Mouse (Mus musculus): ENCODE data around the gene Caln1. TPM values are rescaled to one million over a fixed set of nuclear protein-coding genes. Genes with fewer than 3 reads are reported as not detected.

Caln1 gene
- polyA plus RNA-seq, 1 experiment from 2014 or later = 0.08 TPM

DNA sequence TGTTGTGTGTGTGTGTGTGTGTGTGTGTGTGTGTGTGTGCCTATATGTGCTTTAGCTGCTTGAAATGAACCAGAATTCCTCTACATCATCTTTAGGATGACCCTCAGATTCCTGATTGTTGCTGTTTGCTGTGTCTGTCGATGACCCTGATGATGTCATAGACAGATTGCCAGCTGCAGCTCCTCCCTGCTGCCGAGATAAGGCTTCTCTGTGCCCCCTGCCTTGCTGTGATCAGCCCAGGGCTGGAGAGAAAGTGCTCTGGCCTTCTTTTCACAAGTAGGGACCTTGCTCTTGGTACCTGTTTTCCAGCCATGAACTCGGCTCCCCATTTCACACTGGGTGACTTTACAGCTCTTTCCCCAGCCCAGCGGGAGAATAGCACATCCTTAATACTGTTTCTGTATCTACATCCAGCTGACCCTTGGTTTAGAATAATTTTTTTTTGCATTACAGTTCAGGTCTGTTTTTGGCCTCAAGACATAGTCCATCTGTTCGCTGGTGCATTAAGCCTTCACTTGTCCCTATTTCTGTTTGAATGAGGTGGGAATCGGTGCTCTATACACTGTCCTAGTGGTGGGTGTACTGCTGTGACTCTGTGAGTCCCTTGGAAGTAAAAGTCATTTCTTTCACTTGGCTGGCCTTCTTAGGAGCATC lies 337.1 kb downstream of the Caln1 start:
- Histone ChIP-seq H3K9me3 (ENCODE audit: low read depth, low read length) (no peaks in the 10 kb centered on the region), H3K4me2 (no peak overlapping the region), H3K4me3 (ENCODE audit: low read depth, low read length) (no peak overlapping the region), H3K4me1 (ENCODE audit: insufficient read depth) (no peaks in the 10 kb centered on the region), H3K9ac (no peak overlapping the region), H3K27me3 (ENCODE audit: insufficient read depth, low read length) (no peaks in the 10 kb centered on the region), H3K27ac (ENCODE audit: low read depth) (no peak overlapping the region), H3K36me3 (ENCODE audit: insufficient read depth) (no peaks in the 10 kb centered on the region)
- TF ChIP-seq CTCF (IDR thresholded peaks at IDR 0.05; ENCODE audit: low read depth) = no peak
- DNase-seq = no peak
- WGBS = 53% methylated on average over 6 of the region's 6 CpGs
- ATAC-seq (ENCODE audit: insufficient read depth) = no peak

DNA sequence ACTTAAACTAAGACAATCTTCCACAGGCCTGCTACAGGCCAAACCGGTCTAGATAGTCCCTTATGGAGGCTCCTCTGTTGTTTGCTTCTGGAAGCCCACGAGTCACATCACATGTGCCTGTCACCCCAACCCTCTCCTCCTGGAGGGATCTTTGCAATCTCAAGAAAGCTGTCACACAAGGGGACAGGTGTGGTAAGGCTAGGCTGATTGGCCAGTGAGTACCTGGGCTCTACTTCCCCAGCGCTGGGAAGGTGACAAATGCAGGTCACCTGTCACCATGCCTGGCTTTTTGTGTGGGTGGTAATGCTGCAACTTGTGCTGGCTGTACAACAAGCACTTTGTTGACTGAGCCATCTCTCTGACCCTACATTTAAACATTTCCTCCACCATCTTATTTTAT lies 338.5 kb downstream of the Caln1 start:
- H3K4me3 ChIP-seq (ENCODE audit: low read depth, low read length) = no peak overlapping the region
- TF ChIP-seq CTCF (IDR thresholded peaks at IDR 0.05; ENCODE audit: low read depth) = no peak
- H3K4me2 ChIP-seq = no peak overlapping the region
- DNase-seq = no peak
- WGBS = 67% methylated on average over 3 of the region's 3 CpGs
- no peak for ATAC-seq (ENCODE audit: insufficient read depth)
- H3K27ac ChIP-seq (ENCODE audit: low read depth) = no peak overlapping the region
- no peaks in the 10 kb centered on the region for H3K4me1 ChIP-seq (ENCODE audit: insufficient read depth)
- H3K9ac ChIP-seq = no peak overlapping the region
- no peaks in the 10 kb centered on the region for H3K9me3 ChIP-seq (ENCODE audit: low read depth, low read length)
- H3K36me3 ChIP-seq (ENCODE audit: insufficient read depth) = no peaks in the 10 kb centered on the region
- no peaks in the 10 kb centered on the region for H3K27me3 ChIP-seq (ENCODE audit: insufficient read depth, low read length)

GRCm38 (mm10) chr5:130708616-130709015 lies 339.4 kb downstream of the Caln1 start:
- no peaks in the 10 kb centered on the region for H3K27me3 ChIP-seq (ENCODE audit: insufficient read depth, low read length)
- no peaks in the 10 kb centered on the region for H3K36me3 ChIP-seq (ENCODE audit: insufficient read depth)
- 66% methylated on average over 4 of the region's 4 CpGs for WGBS
- H3K4me2 ChIP-seq = no peak overlapping the region
- no peak overlapping the region for H3K4me3 ChIP-seq (ENCODE audit: low read depth, low read length)
- ATAC-seq (ENCODE audit: insufficient read depth) (no peak), DNase-seq (no peak)
- TF ChIP-seq CTCF (IDR thresholded peaks at IDR 0.05; ENCODE audit: low read depth) = no peak
- no peaks in the 10 kb centered on the region for H3K9me3 ChIP-seq (ENCODE audit: low read depth, low read length)
- no peaks in the 10 kb centered on the region for H3K4me1 ChIP-seq (ENCODE audit: insufficient read depth)
- H3K27ac ChIP-seq (ENCODE audit: low read depth) = no peak overlapping the region
- no peak overlapping the region for H3K9ac ChIP-seq

DNA sequence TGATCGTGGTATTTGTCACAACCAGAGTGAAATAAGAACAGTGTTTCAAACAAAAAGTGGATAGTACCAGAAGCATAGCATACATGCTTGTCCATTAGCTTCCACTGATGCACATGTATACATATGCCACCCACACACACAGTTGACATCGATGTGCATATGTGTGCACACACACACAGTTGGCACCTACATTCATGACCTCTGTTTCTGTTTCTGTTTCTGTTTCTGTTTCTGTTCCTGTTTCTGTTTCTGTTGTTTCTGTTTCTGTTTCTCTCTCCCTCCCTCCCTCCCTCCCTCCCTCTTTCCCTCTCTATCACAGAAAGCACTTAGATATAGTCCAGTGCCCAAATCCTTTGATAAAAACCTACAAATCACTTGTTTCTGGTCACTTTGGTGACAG lies 342.4 kb downstream of the Caln1 start:
- 83% methylated on average over 2 of the region's 2 CpGs for WGBS
- Histone ChIP-seq H3K4me1 (ENCODE audit: insufficient read depth) (no peaks in the 10 kb centered on the region), H3K36me3 (ENCODE audit: insufficient read depth) (no peaks in the 10 kb centered on the region), H3K4me3 (ENCODE audit: low read depth, low read length) (no peak overlapping the region), H3K9me3 (ENCODE audit: low read depth, low read length) (no peaks in the 10 kb centered on the region), H3K27me3 (ENCODE audit: insufficient read depth, low read length) (no peaks in the 10 kb centered on the region), H3K27ac (ENCODE audit: low read depth) (no peak overlapping the region), H3K9ac (no peak overlapping the region), H3K4me2 (no peak overlapping the region)
- DNase-seq (no peak), ATAC-seq (ENCODE audit: insufficient read depth) (no peak)
- no peak for TF ChIP-seq CTCF (IDR thresholded peaks at IDR 0.05; ENCODE audit: low read depth)

DNA sequence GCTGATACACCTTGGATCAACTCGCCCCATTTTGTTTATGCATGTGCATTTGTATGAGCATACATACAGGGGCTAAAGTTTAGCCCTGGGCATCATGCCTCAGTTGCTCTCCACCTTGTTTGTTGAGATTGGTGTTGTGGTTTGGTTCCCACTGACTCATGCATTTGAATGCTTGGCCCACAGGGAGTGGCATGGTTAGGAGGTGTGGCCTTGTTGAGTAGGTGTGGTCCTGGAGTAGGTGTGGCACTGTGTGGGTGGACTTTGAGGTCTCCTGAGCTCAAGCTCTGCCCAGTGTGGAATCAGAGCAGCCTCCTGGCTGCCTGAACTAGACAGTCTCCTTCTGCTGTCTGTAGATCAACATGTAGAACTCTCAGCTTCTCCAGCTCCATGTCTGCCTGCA lies 343.0 kb downstream of the Caln1 start:
- H3K36me3 ChIP-seq (ENCODE audit: insufficient read depth) = no peaks in the 10 kb centered on the region
- no peak overlapping the region for H3K9ac ChIP-seq
- no peak overlapping the region for H3K4me2 ChIP-seq
- H3K27ac ChIP-seq (ENCODE audit: low read depth) = no peak overlapping the region
- DNase-seq (no peak), ATAC-seq (ENCODE audit: insufficient read depth) (no peak)
- WGBS = 64% methylated on average over 1 of the region's 1 CpGs
- H3K27me3 ChIP-seq (ENCODE audit: insufficient read depth, low read length) = no peaks in the 10 kb centered on the region
- TF ChIP-seq CTCF (IDR thresholded peaks at IDR 0.05; ENCODE audit: low read depth) = no peak
- H3K4me1 ChIP-seq (ENCODE audit: insufficient read depth) = no peaks in the 10 kb centered on the region
- H3K9me3 ChIP-seq (ENCODE audit: low read depth, low read length) = no peaks in the 10 kb centered on the region
- H3K4me3 ChIP-seq (ENCODE audit: low read depth, low read length) = no peak overlapping the region

GRCm38 (mm10) chr5:130715181-130715580 lies 345.9 kb downstream of the Caln1 start:
- no peak for TF ChIP-seq CTCF (IDR thresholded peaks at IDR 0.05; ENCODE audit: low read depth)
- Histone ChIP-seq H3K4me1 (ENCODE audit: insufficient read depth) (no peaks in the 10 kb centered on the region), H3K27me3 (ENCODE audit: insufficient read depth, low read length) (no peaks in the 10 kb centered on the region), H3K4me2 (no peak overlapping the region), H3K36me3 (ENCODE audit: insufficient read depth) (no peaks in the 10 kb centered on the region), H3K4me3 (ENCODE audit: low read depth, low read length) (no peak overlapping the region), H3K27ac (ENCODE audit: low read depth) (no peak overlapping the region), H3K9ac (no peak overlapping the region), H3K9me3 (ENCODE audit: low read depth, low read length) (no peaks in the 10 kb centered on the region)
- WGBS = 75% methylated on average over 4 of the region's 4 CpGs
- no peak for DNase-seq
- ATAC-seq (ENCODE audit: insufficient read depth) = no peak

DNA sequence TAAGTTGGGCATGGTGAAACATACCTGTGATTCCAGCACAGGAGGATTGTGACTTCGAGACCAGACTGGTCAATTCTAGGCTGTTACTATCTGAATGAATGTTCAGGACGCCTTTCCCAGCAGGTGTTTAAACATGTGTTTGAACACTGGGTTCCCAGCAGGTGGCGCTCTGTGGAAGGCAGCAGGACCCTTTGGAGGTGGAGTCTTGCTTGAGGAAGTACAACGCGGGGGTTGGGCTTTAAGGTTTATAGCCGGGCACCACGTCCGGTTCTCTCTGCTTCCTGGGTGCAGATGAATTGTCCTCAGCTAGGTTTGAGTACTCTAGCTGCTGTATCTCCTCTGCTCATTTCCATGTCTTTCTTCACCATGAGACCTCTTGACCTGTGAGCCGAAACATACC lies 349.1 kb downstream of the Caln1 start:
- DNase-seq (peak; percentile 37), ATAC-seq (ENCODE audit: insufficient read depth) (no peak)
- Histone ChIP-seq H3K4me2 (no peak overlapping the region), H3K9me3 (ENCODE audit: low read depth, low read length) (no peaks in the 10 kb centered on the region), H3K9ac (no peak overlapping the region), H3K36me3 (ENCODE audit: insufficient read depth) (no peaks in the 10 kb centered on the region), H3K27me3 (ENCODE audit: insufficient read depth, low read length) (no peaks in the 10 kb centered on the region), H3K27ac (ENCODE audit: low read depth) (no peak overlapping the region), H3K4me3 (ENCODE audit: low read depth, low read length) (no peak overlapping the region), H3K4me1 (ENCODE audit: insufficient read depth) (no peaks in the 10 kb centered on the region)
- peak; percentile 36 for TF ChIP-seq CTCF (IDR thresholded peaks at IDR 0.05; ENCODE audit: low read depth)
- 59% methylated on average over 9 of the region's 9 CpGs for WGBS

DNA sequence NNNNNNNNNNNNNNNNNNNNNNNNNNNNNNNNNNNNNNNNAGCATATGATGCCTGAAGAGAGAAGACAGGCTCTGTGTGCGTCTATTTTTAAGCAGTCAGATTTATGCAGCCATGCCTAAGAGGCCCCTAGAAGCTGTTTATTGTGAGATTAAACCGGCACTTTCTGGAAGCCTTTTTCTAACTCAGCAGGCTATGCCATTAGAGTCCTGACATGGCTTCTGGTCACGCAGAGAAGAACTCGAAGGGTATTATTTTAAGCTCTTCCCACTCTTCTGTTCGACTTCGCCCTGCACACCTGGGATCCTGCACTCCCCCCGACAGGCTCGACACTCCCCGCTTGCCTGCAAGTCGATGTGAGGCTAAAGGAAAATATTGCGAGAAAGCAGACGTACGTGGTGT lies 372.9 kb downstream of the Caln1 start:
- Histone ChIP-seq H3K9me3 (ENCODE audit: low read depth, low read length) (no peaks in the 10 kb centered on the region), H3K4me3 (ENCODE audit: low read depth, low read length) (no peak overlapping the region), H3K27ac (ENCODE audit: low read depth) (no peak overlapping the region), H3K4me2 (no peak overlapping the region), H3K27me3 (ENCODE audit: insufficient read depth, low read length) (no peaks in the 10 kb centered on the region), H3K9ac (no peak overlapping the region), H3K4me1 (ENCODE audit: insufficient read depth) (no peaks in the 10 kb centered on the region), H3K36me3 (ENCODE audit: insufficient read depth) (no peaks in the 10 kb centered on the region)
- ATAC-seq (ENCODE audit: insufficient read depth) (no peak), DNase-seq (no peak)
- WGBS = 85% methylated on average over 13 of the region's 13 CpGs
- TF ChIP-seq CTCF (IDR thresholded peaks at IDR 0.05; ENCODE audit: low read depth) = no peak
